In genomic region chr4:53827869-53828268, GRCm38 (mm10) we compare ENCODE assay signal across 1 mouse cellular context.
TF ChIP-seq lines count a peak whose summit lies in the region.

No protein-coding gene starts in this region.

TF ChIP-seq in MEL, 35 proteins besides CTCF, POLR2A, EP300 and RAD21:
- TF ChIP-seq KAT2A (conservative IDR thresholded peaks at IDR 0.05; ENCODE audit: low read depth, low read length) (no peak), TBP (IDR thresholded peaks at IDR 0.05; ENCODE audit: low read depth, low read length) (no peak), ZMIZ1 (IDR thresholded peaks at IDR 0.05; ENCODE audit: low read depth, low read length) (no peak), ETS1 (IDR thresholded peaks at IDR 0.05; ENCODE audit: low read depth, low read length) (no peak), CHD2 (IDR thresholded peaks at IDR 0.05; ENCODE audit: low read length) (no peak), ZNF384 (IDR thresholded peaks at IDR 0.05; ENCODE audit: low read depth, low read length) (no peak), ZKSCAN1 (IDR thresholded peaks at IDR 0.05; ENCODE audit: low read depth, low read length) (no peak), TCF12 (IDR thresholded peaks at IDR 0.05; ENCODE audit: low read depth, low read length) (no peak), ELF1 (IDR thresholded peaks at IDR 0.05; ENCODE audit: low read depth, low read length) (no peak), MAZ (IDR thresholded peaks at IDR 0.05; ENCODE audit: low read depth, low read length) (no peak), BHLHE40 (IDR thresholded peaks at IDR 0.05; ENCODE audit: borderline replicate concordance, low read depth, low read length) (no peak), MYC (IDR thresholded peaks at IDR 0.05; ENCODE audit: low read depth, low read length) (no peak)
